Mouse (Mus musculus): ENCODE measurements around the gene Fgf11. TPM values are rescaled to one million over a fixed set of nuclear protein-coding genes. Genes with fewer than 3 reads are reported as not detected.

Gene Fgf11
- polyA plus RNA-seq (2012; rRNA removed): 47.0 and 49.4 TPM in 2 replicates

GRCm38 (mm10) chr11:69801379-69801977 is at the start of gene Fgf11:
Gene Fgf11, minus strand, starts transcription at chr11:69801857.
- WGBS: 3% methylated on average over 33 of the region's 33 CpGs
- H3K27me3 ChIP-seq (ENCODE audit: control insufficient read depth, insufficient read depth, low read length): peaks cover 1% of the 10 kb centered on the region; the same call in 1 of the 2 replicates
- no peak for DNase-seq
- H3K4me3 ChIP-seq (replicated peaks; ENCODE audit: insufficient read depth, low read depth, low read length): peak within 1 kb of the TSS; percentile 54
- H3K4me1 ChIP-seq (ENCODE audit: control insufficient read depth, insufficient read depth, low read length): peaks cover 7% of the 10 kb centered on the region; the same call in 1 of the 2 replicates
- no peak within 1 kb of the TSS for H3K27ac ChIP-seq (ENCODE audit: insufficient read depth, low read length)
- TF ChIP-seq POLR2A (IDR thresholded peaks at IDR 0.05; ENCODE audit: borderline replicate concordance, insufficient read depth, low read length): no peak
- no peak for TF ChIP-seq CTCF (IDR thresholded peaks at IDR 0.05; ENCODE audit: borderline replicate concordance, insufficient read depth, low read depth, low read length)

GRCm38 (mm10) chr11:69850754-69851153 is 49.1 kb upstream of the Fgf11 start:
- no peak for DNase-seq
- Histone ChIP-seq H3K4me1 (ENCODE audit: control insufficient read depth, insufficient read depth, low read length) (peaks cover 14% of the 10 kb centered on the region), H3K4me3 (replicated peaks; ENCODE audit: insufficient read depth, low read depth, low read length) (no peak overlapping the region), H3K27ac (ENCODE audit: insufficient read depth, low read length) (no peak overlapping the region), H3K27me3 (ENCODE audit: control insufficient read depth, insufficient read depth, low read length) (no peaks in the 10 kb centered on the region)
- 68% methylated on average over 8 of the region's 8 CpGs for WGBS
- no peak for TF ChIP-seq CTCF (IDR thresholded peaks at IDR 0.05; ENCODE audit: borderline replicate concordance, insufficient read depth, low read depth, low read length)
- no peak for TF ChIP-seq POLR2A (IDR thresholded peaks at IDR 0.05; ENCODE audit: borderline replicate concordance, insufficient read depth, low read length)

GRCm38 (mm10) chr11:69849884-69850283 is 48.2 kb upstream of the Fgf11 start:
- Histone ChIP-seq H3K27ac (ENCODE audit: insufficient read depth, low read length) (no peak overlapping the region), H3K4me3 (replicated peaks; ENCODE audit: insufficient read depth, low read depth, low read length) (no peak overlapping the region), H3K4me1 (ENCODE audit: control insufficient read depth, insufficient read depth, low read length) (peaks cover 14% of the 10 kb centered on the region), H3K27me3 (ENCODE audit: control insufficient read depth, insufficient read depth, low read length) (no peaks in the 10 kb centered on the region)
- DNase-seq: no peak
- TF ChIP-seq CTCF (IDR thresholded peaks at IDR 0.05; ENCODE audit: borderline replicate concordance, insufficient read depth, low read depth, low read length) (no peak), POLR2A (IDR thresholded peaks at IDR 0.05; ENCODE audit: borderline replicate concordance, insufficient read depth, low read length) (no peak)
- 94% methylated on average over 15 of the region's 15 CpGs for WGBS

GRCm38 (mm10) chr11:69849128-69849527 is 47.5 kb upstream of the Fgf11 start:
- no peak for DNase-seq
- H3K27me3 ChIP-seq (ENCODE audit: control insufficient read depth, insufficient read depth, low read length): no peaks in the 10 kb centered on the region
- no peak overlapping the region for H3K4me3 ChIP-seq (replicated peaks; ENCODE audit: insufficient read depth, low read depth, low read length)
- TF ChIP-seq POLR2A (IDR thresholded peaks at IDR 0.05; ENCODE audit: borderline replicate concordance, insufficient read depth, low read length) (no peak), CTCF (IDR thresholded peaks at IDR 0.05; ENCODE audit: borderline replicate concordance, insufficient read depth, low read depth, low read length) (no peak)
- no peak overlapping the region for H3K27ac ChIP-seq (ENCODE audit: insufficient read depth, low read length)
- peaks cover 14% of the 10 kb centered on the region for H3K4me1 ChIP-seq (ENCODE audit: control insufficient read depth, insufficient read depth, low read length)
- WGBS: 87% methylated on average over 9 of the region's 9 CpGs

- Histone ChIP-seq H3K4me3 (replicated peaks; ENCODE audit: insufficient read depth, low read depth, low read length) (peak overlapping the region; percentile 9), H3K4me1 (ENCODE audit: control insufficient read depth, insufficient read depth, low read length) (peaks cover 14% of the 10 kb centered on the region), H3K27ac (ENCODE audit: insufficient read depth, low read length) (peak overlapping the region; percentile 29), H3K27me3 (ENCODE audit: control insufficient read depth, insufficient read depth, low read length) (no peaks in the 10 kb centered on the region)
- peak; percentile 76 to 86 for DNase-seq
- no peak for TF ChIP-seq CTCF (IDR thresholded peaks at IDR 0.05; ENCODE audit: borderline replicate concordance, insufficient read depth, low read depth, low read length)
- TF ChIP-seq POLR2A (IDR thresholded peaks at IDR 0.05; ENCODE audit: borderline replicate concordance, insufficient read depth, low read length): no peak
- WGBS: 33% methylated on average over 6 of the region's 6 CpGs
Observed at GRCm38 (mm10) chr11:69848021-69848420, 46.4 kb upstream of the Fgf11 start.

- Histone ChIP-seq H3K4me3 (replicated peaks; ENCODE audit: insufficient read depth, low read depth, low read length) (peak overlapping the region; percentile 61), H3K27ac (ENCODE audit: insufficient read depth, low read length) (peak overlapping the region; percentile 29), H3K27me3 (ENCODE audit: control insufficient read depth, insufficient read depth, low read length) (no peaks in the 10 kb centered on the region), H3K4me1 (ENCODE audit: control insufficient read depth, insufficient read depth, low read length) (peaks cover 14% of the 10 kb centered on the region)
- TF ChIP-seq CTCF (IDR thresholded peaks at IDR 0.05; ENCODE audit: borderline replicate concordance, insufficient read depth, low read depth, low read length) (no peak), POLR2A (IDR thresholded peaks at IDR 0.05; ENCODE audit: borderline replicate concordance, insufficient read depth, low read length) (no peak)
- DNase-seq: peak; percentile 31 to 52
- 7% methylated on average over 37 of the region's 37 CpGs for WGBS
Observed at GRCm38 (mm10) chr11:69846738-69847688, 45.4 kb upstream of the Fgf11 start.

GRCm38 (mm10) chr11:69846198-69846680 is 44.6 kb upstream of the Fgf11 start, which contains the start of gene Plscr3:
Gene Plscr3, plus strand, starts transcription at chr11:69846376.
- Histone ChIP-seq H3K27me3 (ENCODE audit: control insufficient read depth, insufficient read depth, low read length) (no peaks in the 10 kb centered on the region), H3K4me1 (ENCODE audit: control insufficient read depth, insufficient read depth, low read length) (peaks cover 14% of the 10 kb centered on the region), H3K27ac (ENCODE audit: insufficient read depth, low read length) (peak within 1 kb of the TSS; percentile 42), H3K4me3 (replicated peaks; ENCODE audit: insufficient read depth, low read depth, low read length) (peak within 1 kb of the TSS; percentile 61)
- TF ChIP-seq CTCF (IDR thresholded peaks at IDR 0.05; ENCODE audit: borderline replicate concordance, insufficient read depth, low read depth, low read length) (no peak), POLR2A (IDR thresholded peaks at IDR 0.05; ENCODE audit: borderline replicate concordance, insufficient read depth, low read length) (peak; percentile 73)
- WGBS: under 1% methylated on average over 37 of the region's 38 CpGs
- DNase-seq: peak; percentile 88 to 92

Data from cerebellum, adult 2 months (tissue).